Mouse (Mus musculus) layer of hippocampus, adult 9-10 months (tissue): ENCODE results near the gene Kif1bp.
"Not testable (repeated sequence)": the region's sequence is repeated elsewhere in the genome, so short reads cannot be mapped to it uniquely, and the experiment has no call there.

Experiments used
- DNase-seq: peaks from one replicate; pipeline ENCODE4 v3.0.0; 2022; ENCODE audit warnings: low spot score

Kif1bp gene

DNA sequence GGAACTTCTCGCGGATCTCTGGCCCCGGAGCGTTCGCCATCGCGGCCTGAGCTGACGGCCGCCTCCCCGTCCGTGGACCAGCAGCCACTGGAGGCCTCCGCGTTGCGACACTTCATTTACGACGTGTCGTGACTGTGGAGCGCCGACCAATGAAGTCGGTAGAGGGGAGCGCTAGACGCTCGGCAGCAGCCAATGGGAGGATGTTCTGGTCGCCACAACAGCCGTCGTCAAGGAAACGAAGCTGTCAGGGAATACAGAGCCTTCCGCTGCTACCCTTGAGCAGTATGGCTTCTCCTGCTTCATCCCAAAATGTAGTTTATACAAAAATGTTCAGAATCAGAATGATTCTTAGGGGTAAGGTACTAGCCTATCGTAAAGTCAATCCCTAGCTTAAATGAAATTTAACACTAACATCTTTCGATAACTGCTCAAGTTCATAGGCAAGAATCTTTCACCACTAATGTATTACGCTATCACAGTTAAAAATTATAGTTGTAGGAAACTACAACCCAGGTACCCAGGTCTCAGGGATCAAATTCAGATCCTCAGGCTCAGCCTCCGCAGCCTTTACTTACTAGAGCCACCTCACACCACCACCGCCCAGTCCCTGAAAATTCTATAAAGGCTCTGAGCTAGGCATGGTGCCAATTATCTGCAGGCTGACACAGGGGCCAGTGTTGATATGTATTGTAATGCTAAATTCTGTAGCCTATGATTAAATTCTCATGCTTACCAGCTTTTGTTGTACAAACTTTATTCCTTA is at the start of gene Kif1bp:
Kif1bp (minus strand) TSS at position 120 of the 763 bp plus-strand sequence.
- DNase-seq = peak; percentile 92

DNA sequence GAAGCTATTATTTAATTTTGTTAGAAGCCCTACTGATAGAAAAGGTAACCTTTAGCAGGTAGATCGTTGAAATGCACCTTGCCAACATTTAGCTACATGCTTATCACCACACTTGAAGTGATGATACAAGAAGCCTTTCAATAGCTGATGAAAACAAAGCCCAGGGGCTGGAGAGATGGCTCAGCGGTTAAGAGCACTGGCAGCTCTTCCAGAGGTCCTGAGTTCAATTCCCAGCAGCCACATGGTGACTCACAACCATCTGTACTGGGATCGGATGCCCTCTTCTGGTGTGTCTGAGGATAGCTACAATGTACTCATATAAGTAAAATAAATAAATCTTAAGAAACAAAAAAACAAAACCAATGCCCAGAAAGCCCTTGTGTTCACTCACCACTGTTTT is 25.9 kb upstream of the Kif1bp start:
- DNase-seq = no peak

DNA sequence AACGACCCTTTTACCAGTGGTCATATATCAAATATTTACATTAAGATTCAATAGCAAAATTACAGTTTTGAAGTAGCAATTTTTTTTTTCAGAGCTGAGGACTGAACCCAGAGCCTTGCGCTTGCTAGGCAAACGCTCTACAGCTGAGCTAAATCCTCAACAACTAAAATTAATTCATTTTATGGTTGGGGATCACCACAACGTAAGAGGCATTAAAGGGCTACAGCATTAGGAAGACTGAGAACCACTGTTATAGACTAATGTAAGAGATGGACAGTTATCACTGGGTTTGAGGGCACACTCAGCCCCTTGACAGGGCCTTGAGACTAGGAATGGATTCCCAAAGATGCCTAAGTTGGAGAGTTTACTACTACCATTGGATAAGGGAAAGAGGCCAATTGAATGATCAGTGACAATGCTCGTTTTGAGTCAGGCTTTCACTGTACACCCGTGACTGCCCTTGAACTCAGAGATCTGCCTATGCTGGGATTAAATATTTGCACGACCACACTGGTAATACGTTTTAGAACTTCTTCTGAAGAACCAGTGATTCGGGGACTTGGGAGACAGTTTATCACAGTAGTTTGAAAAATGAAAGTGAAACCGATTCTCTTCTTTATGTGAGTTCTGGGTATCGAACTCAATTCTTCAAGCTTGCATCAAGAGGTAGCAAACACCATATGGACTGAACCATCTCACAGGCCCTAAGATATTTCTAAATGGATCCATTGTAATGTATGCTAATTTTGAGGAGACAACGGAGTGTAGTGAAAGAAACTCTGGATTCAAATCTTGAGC is 25.2 kb upstream of the Kif1bp start:
- no peak for DNase-seq

DNA sequence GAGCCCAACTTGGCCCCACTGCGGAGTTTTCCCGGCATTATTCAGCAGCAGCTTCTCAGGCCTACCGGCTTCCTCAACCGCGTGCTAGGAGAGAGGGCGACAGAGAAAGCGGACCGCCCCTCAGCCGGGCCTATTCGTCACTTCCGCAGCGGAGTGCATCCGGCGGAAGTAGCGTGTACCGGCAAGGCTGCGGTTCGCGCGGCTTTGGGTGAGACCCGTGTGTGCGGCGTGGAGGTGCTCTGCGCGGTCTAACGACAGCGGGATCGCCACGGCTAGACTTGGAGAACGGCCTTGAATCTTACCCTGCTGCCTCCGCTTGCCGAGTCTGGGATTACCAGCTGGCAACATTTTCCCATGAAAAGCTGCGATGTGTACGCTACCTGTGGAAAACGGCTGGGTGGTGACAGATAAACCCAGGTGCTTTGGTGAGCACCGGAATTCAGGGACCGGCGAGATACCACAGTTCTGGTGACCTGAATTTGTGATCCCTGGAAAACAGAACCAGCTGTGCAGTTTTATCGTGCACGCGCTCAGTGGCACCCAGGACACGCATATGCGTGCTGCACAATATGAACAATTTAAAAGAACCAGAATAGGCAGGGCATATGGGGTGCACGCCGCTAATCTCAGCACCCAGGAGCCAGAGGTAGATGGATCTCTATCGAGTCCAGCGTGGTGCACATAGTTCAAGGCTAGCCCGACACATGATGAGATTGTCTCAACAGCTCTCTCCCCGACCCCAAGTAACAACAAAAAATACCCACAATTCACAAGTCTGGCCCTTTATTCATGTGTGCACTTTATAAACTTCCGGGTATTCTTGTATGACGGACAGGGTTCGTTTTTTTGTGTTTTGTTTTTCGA is 24.2 kb upstream of the Kif1bp start, which contains the start of gene Ddx21:
Ddx21 (minus strand) TSS at position 105 of the 864 bp plus-strand sequence.
- peak; percentile 58 for DNase-seq

DNA sequence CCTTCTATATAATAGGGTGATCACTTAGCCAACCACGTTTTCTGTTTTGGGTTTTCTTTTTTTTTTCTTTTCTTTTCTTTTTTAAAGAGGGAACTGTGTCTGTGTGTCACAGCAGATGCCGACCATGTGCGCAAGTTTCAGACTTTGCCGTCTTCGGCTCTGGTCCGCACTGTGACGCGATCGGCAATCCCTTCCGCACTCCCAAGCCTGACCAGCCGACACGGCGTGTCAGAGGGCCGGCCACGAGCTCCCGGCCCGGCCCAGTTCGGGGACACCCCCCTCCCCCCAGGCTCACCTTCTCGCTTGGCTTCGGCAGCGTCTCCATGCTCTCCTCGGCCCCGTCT is 23.5 kb upstream of the Kif1bp start:
- DNase-seq = no peak

DNA sequence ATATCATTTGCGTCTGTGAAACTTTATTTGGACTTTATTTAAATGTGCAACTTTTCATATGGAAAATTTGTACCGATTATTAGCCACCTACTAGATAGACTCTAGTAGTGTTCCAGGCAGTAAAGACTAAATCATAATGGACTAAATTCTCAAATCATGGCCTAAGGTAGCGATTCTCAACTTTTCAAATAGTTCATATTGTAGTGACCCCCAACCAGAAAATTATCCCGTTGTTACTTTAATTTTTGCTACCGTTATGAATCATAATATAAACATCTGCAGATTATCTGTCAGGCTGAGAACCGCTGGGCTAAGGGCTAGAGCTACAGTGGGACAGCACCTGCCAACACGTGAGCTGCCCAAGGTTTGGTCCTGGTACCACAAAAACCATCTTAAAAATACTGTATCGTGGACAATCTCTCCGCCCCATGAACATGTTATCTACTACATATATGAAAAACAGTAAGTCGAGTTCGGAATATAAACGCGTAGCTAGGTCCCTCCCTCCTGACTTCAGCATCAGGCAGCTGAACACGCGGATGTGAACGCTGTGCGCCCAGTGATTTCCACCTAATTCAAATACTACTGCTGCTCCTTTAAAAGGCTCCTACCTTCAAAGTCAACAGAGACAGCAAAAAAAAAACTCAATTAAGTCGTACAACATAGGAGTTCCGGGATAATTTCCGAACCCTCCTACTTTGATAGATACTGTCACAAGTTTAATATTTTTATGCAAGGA is 23.0 kb upstream of the Kif1bp start:
- no peak for DNase-seq

DNA sequence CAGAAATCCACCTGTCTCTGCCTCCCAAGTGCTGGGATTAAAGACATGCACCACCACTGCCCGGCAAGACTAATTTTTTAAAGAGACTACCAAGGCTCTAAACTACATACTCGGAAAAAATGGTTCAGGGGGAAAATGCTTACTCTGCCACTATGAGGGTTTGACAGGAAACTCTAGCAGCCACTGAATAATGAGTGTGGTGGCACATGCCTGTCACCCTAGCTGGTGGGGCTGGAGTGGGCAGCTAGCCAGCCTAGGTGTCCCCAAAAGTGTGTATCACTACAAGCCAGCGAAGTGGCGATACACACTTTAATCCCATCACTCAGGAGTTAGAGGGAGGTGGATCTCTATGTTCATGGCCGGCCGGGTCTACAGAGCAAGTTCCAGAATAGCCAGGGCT is 21.8 kb upstream of the Kif1bp start:
- DNase-seq = no peak

DNA sequence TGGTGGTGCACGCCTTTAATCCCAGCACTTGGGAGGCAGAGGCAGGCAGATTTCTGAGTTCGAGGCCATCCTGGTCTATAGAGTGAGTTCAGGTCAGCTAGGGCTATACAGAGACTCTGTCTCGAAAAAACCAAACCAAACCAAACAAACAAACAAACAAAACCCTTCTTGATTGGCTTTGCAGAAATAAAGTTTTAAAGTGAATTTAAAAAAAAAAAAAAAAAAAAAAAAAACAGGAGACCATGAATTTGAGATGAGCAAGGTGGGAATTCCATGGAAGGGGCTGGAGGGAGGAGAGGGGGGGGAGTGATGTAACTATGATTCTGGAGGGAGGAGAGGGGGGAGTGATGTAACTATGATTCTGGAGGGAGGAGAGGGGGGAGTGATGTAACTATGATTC is 21.1 kb upstream of the Kif1bp start:
- not testable (repeated sequence) for DNase-seq

DNA sequence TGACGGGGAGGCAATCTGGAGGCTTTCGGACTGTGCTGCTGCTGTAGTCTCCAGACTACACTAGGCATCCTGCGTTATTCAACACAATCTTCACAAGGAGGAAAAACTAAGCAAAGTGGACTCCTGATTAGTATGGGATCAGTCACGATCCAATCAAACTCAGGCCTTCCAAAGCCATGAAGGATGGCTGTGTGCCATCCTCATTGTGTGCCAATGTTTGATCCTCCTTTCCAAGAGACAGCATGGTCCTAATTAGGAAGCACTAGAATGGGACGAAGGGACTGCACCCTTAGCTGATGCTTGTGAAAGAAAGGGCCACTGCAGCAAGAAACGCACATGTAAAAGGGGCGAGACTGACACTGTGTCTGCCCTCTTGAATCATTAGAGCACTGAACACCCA is 14.2 kb upstream of the Kif1bp start:
- no peak for DNase-seq

DNA sequence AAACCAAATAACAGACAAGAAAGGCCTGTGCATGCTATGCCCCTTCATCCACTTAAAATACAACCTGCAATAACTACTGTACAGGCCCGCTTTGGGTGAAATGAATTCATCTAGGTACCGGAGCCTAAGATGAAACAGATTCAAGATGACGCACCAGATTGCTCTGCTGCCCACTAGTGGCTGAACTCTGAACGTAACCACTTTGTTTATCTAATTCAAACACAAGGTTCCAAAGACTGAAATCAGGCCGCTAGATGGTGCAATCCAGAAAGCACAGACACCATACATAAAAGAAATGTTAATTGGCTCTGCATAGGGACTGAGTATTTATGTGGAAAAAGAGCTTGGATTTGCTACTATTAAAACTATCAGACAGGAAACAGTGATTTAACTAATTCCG is 11.9 kb upstream of the Kif1bp start:
- peak; percentile 96 for DNase-seq

DNA sequence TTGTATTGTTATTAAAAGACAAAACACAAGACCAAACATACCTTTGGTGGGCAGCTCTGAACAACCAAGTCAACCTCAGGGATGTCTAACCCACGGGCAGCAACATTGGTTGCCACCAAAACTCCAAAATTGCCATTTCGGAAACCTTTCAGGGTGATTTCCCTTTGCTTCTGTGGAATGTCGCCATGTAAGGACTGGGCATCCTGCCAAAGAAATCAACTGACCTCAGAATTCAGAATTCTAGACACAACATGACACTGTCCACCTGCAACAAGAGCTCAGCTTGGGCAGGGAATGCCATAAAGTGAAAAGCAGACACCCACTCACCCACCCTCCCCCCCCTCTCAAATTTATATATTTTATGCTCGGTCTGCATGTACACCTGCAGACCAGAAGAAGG is 10.4 kb upstream of the Kif1bp start:
- no peak for DNase-seq

DNA sequence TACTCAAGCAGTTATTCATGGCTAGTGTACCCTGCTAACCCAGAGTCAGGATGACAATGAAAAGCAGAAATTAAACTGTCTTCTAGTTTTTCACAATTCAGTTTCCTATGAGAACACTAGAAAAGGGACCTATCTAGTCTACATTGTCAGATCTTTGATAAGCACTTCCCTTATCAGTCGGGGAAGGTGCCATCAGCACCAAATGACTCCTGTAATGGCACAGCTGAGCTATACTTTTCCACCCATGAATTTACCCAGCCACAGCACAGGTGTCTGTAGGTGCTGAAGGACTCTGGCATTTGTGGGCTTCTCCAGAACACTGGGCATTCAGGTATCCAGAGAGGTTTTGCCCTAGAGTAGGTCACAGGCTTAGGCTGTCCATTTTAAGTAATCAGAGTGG is 5.0 kb upstream of the Kif1bp start:
- no peak for DNase-seq

DNA sequence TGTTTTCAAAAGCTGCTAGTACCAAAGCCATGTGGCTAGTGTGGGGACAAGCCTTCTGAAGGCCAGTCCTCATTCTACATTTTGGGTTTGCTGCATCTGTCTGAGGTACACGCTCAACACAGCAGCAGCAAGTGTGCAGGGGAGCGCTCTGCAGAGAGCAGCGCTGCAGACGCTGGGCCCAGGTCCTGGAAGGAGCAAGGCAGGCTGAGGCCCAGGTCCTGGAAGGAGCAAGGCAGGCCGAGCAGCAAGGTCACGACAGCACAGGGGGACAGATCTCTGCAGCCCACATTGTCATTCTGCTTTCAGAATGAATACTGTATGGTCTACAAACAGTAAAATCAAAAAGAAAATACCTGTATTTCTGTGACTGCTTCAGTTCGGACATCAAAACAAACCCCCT is 4.4 kb upstream of the Kif1bp start:
- DNase-seq = no peak

DNA sequence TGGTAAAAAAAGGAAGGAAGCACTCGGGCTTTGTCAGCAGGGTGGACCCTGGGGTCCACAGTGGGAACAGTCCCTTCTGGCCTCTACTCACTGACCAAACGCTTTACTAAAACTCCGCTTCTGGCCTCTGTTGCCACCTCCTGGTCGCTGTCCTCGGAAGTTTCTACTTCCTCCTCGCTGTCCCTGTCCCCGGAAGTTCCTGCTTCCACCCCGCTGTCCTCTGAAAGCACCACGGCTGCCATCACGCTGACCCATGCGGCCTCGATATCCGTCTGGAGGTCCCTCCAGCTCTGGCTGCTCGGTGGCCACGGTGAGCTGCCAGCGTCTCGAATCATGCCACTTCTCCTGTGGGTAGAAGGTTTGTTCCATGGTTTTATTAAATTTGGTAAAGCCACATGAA is 4.0 kb upstream of the Kif1bp start:
- no peak for DNase-seq

DNA sequence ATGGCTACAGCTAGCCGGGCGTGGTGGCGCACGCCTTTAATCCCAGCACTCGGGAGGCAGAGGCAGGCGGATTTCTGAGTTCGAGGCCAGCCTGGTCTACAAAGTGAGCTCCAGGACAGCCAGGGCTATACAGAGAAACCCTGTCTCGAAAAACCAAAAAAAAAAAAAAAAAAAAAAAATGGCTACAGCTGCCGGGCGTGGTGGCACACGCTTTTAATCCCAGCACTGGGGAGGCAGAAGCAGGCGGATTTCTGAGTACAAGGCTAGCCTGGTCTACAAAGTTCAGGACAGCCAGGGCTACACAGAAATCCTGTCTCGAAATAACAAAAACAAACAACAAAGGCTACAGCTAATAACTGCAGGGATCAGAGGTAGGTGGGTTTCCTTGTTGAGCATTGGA is 872 bp upstream of the Kif1bp start:
- not testable (repeated sequence) for DNase-seq

DNA sequence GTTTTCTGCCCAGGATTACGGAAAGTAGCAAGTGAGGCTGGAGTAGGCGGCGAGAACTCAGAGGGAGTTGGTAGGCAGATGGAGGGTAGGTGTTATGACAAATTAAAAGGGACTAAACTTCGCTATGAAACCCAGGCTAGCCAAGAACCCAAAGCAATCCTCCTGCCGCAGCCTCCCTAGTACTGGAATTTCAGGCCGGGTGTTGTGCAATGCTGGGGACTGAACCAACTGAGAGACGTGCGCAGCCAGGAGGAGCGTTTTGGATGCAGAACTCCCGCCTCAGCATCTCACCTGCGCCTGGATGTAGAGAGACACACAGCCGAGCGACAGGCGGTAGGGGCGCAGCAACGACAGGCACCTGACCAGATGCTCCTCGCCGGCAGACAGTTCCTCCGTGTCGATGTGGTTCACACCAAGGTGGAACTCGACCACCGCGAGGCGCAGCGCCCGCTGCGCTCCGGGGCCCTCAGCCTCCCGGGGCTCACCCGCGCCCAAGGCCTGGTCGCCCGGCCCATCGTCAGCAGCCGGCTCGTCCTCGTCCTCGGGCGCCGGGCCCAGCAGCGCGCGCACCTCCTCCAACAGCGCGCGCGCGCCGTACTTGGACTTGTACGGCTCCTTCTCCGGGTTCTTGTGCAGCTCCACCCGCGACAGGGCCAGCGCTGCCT is 452 bp downstream of the Kif1bp start:
- DNase-seq = peak; percentile 26

DNA sequence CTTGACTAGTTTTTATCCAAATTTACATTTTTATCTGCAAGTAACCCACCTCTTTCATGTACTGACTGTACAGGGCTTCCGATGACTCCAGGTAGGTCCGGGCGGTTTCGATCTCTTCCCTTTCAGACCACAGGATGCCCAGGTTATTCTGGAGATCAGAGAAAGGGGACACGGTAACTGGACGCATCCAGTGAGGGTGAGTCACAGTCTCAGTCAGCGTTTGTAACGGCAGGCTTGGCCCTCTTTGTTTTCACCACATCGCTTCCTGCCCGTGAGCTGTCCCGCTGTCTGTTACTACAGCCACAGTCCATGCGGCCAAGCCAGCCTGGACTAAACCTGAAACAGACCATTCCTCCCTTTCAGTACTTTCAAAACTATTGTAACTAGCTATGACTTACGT is 3.3 kb downstream of the Kif1bp start:
- DNase-seq = no peak

DNA sequence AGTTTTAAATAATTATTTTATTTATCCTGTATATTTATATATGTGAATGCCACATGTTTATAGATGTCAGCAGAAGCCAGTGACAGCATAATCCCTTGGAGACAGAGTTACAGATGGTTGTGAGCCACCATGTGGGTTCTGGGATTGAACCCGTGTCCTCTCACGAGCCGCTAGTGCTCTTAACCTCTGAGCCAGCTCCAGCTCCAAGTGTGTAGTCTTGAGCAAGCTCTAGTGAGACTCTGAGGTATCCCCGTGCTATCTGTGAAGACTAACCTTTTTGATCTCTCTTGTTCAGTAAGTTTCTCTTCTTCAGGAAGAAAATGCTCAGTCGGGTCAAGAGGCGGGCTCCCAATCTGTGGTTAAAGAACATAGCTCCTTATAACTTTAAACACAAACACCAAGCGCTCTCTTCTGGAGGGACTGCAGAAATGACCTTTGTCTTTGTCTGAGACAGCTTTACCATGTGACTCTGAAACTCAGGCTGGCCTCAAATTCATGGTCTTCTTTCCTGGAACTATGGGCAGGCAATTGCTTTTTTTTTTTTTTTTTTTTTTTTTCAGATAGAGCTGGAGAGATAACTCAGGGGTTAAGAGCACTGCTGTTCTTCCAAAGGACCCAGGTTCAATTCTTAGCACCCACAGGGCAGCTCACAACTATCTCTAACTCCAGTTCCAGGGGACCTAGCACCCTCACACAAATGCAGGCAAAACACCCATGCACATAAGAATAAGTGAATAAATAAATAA is 8.0 kb downstream of the Kif1bp start:
- DNase-seq = no peak

DNA sequence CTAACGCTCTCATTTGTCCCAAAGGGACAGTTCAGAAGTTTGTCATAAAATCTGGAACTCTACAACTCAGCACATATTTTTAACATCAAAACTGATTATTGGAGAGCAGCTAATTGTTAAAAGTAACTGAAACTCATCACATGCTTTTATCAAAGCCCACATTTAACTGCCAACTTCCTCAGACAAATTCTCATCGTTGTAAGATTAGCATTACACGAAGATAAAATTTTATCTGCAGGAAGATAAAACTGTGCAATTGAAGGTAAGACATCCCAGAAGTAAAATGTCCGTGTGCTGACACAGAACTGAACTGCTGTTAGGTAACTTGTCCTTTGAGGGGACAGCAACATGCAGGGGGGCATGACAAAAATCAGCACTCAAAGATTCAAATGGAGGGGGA is 9.4 kb downstream of the Kif1bp start:
- DNase-seq = no peak

DNA sequence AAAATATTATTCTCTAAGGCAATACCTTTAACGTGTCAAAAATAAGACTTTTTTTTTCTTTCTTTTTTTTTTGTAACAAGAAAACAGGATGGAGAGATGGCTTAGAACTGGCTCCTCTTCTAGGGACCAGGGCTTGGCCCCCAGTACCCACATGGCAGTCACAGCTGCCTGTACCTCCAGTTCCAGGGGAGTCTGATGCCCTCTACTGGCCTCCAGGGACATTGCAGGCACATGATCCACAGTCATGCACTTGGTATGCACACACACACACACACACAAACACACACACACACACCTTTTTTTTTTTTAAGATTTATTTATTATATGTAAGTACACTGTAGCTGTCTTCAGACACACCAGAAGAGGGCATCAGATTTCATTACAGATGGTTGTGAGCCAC is 20.5 kb downstream of the Kif1bp start:
- no peak for DNase-seq

DNA sequence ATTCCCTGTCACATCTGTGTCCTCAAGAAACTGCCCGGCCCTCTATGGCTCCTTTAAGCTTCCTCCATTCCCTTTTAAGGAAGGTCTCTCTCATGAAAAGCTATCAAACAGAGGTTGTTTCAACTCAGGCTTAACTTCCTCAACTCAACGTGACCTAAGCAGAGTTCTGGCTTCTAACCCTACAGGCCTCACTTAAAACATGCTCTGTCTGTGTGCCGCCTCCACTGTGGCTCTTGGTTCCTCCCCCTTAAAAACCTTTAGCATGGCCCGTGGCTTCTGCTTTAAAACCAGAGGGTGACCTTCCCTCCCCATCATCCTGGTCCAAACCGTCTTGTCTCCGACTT is 21.7 kb downstream of the Kif1bp start:
- no peak for DNase-seq
